Mouse (Mus musculus): ENCODE results near the gene Nfkbib. TPM values are rescaled to one million over a fixed set of nuclear protein-coding genes. Genes with fewer than 3 reads are reported as not detected.

Nfkbib gene
- polyA plus RNA-seq, 1 experiment from 2014 or later, result 37.9 TPM

- Histone ChIP-seq H3K4me3 (ENCODE audit: inconsistent target) (no peak overlapping the region), H3K27ac (no peak overlapping the region), H3K79me2 (ENCODE audit: inconsistent target) (peaks cover 93% of the 10 kb centered on the region), H3K36me3 (ENCODE audit: inconsistent target) (peaks cover 9% of the 10 kb centered on the region; the same call in 1 of the 2 replicates)
- 99% methylated on average over 8 of the region's 9 CpGs for WGBS (ENCODE audit: missing documents)
Measured at GRCm38 (mm10) chr7:28769414-28769958, 2.2 kb upstream of the Nfkbib start.

GRCm38 (mm10) chr7:28766910-28767309 lies 402 bp downstream of the Nfkbib start:
- WGBS (ENCODE audit: missing documents), result 4% methylated on average over 14 of the region's 14 CpGs
- H3K36me3 ChIP-seq (ENCODE audit: inconsistent target), result peaks cover 12% of the 10 kb centered on the region
- peak overlapping the region; percentile 78 for H3K4me3 ChIP-seq (ENCODE audit: inconsistent target)
- H3K79me2 ChIP-seq (ENCODE audit: inconsistent target), result peaks cover 86% of the 10 kb centered on the region
- peak overlapping the region; percentile 36 for H3K27ac ChIP-seq

GRCm38 (mm10) chr7:28766173-28766879 lies 986 bp downstream of the Nfkbib start, which contains the start of gene Sirt2:
Gene Sirt2 (plus strand): TSS chr7:28766735.
- peaks cover 18% of the 10 kb centered on the region for H3K36me3 ChIP-seq (ENCODE audit: inconsistent target)
- peaks cover 81% of the 10 kb centered on the region for H3K79me2 ChIP-seq (ENCODE audit: inconsistent target)
- H3K4me3 ChIP-seq (ENCODE audit: inconsistent target), result peak within 1 kb of the TSS; percentile 78
- 0% methylated on average over 45 of the region's 45 CpGs for WGBS (ENCODE audit: missing documents)
- peak within 1 kb of the TSS; percentile 49 for H3K27ac ChIP-seq

GRCm38 (mm10) chr7:28765211-28765610 lies 2.1 kb downstream of the Nfkbib start:
- peaks cover 29% of the 10 kb centered on the region for H3K36me3 ChIP-seq (ENCODE audit: inconsistent target)
- peak overlapping the region; percentile 78 for H3K4me3 ChIP-seq (ENCODE audit: inconsistent target)
- H3K27ac ChIP-seq, result peak overlapping the region; percentile 49
- 26% methylated on average over 5 of the region's 6 CpGs for WGBS (ENCODE audit: missing documents)
- H3K79me2 ChIP-seq (ENCODE audit: inconsistent target), result peaks cover 69% of the 10 kb centered on the region

GRCm38 (mm10) chr7:28761907-28762306 lies 5.4 kb downstream of the Nfkbib start:
- H3K27ac ChIP-seq, result no peak overlapping the region
- no peak overlapping the region for H3K4me3 ChIP-seq (ENCODE audit: inconsistent target)
- peaks cover 36% of the 10 kb centered on the region for H3K79me2 ChIP-seq (ENCODE audit: inconsistent target)
- WGBS (ENCODE audit: missing documents), result 97% methylated on average over 9 of the region's 9 CpGs
- peaks cover 50% of the 10 kb centered on the region for H3K36me3 ChIP-seq (ENCODE audit: inconsistent target)

GRCm38 (mm10) chr7:28758623-28759022 lies 8.7 kb downstream of the Nfkbib start:
- WGBS (ENCODE audit: missing documents), result 93% methylated on average over 13 of the region's 13 CpGs
- peaks cover 50% of the 10 kb centered on the region for H3K36me3 ChIP-seq (ENCODE audit: inconsistent target)
- peaks cover 11% of the 10 kb centered on the region; the same call in 1 of the 2 replicates for H3K79me2 ChIP-seq (ENCODE audit: inconsistent target)
- H3K27ac ChIP-seq, result no peak overlapping the region
- H3K4me3 ChIP-seq (ENCODE audit: inconsistent target), result no peak overlapping the region

- H3K4me3 ChIP-seq (ENCODE audit: inconsistent target), result no peak within 1 kb of the TSS
- H3K36me3 ChIP-seq (ENCODE audit: inconsistent target), result peaks cover 30% of the 10 kb centered on the region
- H3K79me2 ChIP-seq (ENCODE audit: inconsistent target), result no peaks in the 10 kb centered on the region
- WGBS (ENCODE audit: missing documents), result 11% methylated on average over 17 of the region's 17 CpGs
- no peak within 1 kb of the TSS for H3K27ac ChIP-seq
Measured at GRCm38 (mm10) chr7:28756079-28756478, 11.2 kb downstream of the Nfkbib start, which contains the start of gene Ccer2. Gene Ccer2 (plus strand): TSS chr7:28756174.

- H3K27ac ChIP-seq, result no peak overlapping the region
- no peaks in the 10 kb centered on the region for H3K36me3 ChIP-seq (ENCODE audit: inconsistent target)
- WGBS (ENCODE audit: missing documents), result 97% methylated on average over 7 of the region's 7 CpGs
- no peaks in the 10 kb centered on the region for H3K79me2 ChIP-seq (ENCODE audit: inconsistent target)
- H3K4me3 ChIP-seq (ENCODE audit: inconsistent target), result no peak overlapping the region
Measured at GRCm38 (mm10) chr7:28749935-28750334, 17.4 kb downstream of the Nfkbib start.

GRCm38 (mm10) chr7:28741709-28742438 lies 25.4 kb downstream of the Nfkbib start, which contains the start of the genes Mrps12 and Sars2:
Gene Mrps12 (minus strand): TSS chr7:28741820.
Gene Sars2 (plus strand): TSS chr7:28741992.
- H3K4me3 ChIP-seq (ENCODE audit: inconsistent target), result peak within 1 kb of the TSS; percentile 97
- H3K79me2 ChIP-seq (ENCODE audit: inconsistent target), result no peaks in the 10 kb centered on the region
- no peaks in the 10 kb centered on the region for H3K36me3 ChIP-seq (ENCODE audit: inconsistent target)
- under 1% methylated on average over 37 of the region's 39 CpGs for WGBS (ENCODE audit: missing documents)
- H3K27ac ChIP-seq, result peak within 1 kb of the TSS; percentile 83

GRCm38 (mm10) chr7:28741368-28741708 lies 26.0 kb downstream of the Nfkbib start:
- peak overlapping the region; percentile 97 for H3K4me3 ChIP-seq (ENCODE audit: inconsistent target)
- H3K36me3 ChIP-seq (ENCODE audit: inconsistent target), result no peaks in the 10 kb centered on the region
- WGBS (ENCODE audit: missing documents), result under 1% methylated on average over 13 of the region's 13 CpGs
- peak overlapping the region; percentile 83 for H3K27ac ChIP-seq
- no peaks in the 10 kb centered on the region for H3K79me2 ChIP-seq (ENCODE audit: inconsistent target)

GRCm38 (mm10) chr7:28740949-28741348 lies 26.4 kb downstream of the Nfkbib start:
- Histone ChIP-seq H3K36me3 (ENCODE audit: inconsistent target) (no peaks in the 10 kb centered on the region), H3K79me2 (ENCODE audit: inconsistent target) (no peaks in the 10 kb centered on the region), H3K4me3 (ENCODE audit: inconsistent target) (peak overlapping the region; percentile 97), H3K27ac (peak overlapping the region; percentile 83)
- 36% methylated on average over 9 of the region's 9 CpGs for WGBS (ENCODE audit: missing documents)

GRCm38 (mm10) chr7:28739829-28740228 lies 27.5 kb downstream of the Nfkbib start:
- no peak overlapping the region for H3K4me3 ChIP-seq (ENCODE audit: inconsistent target)
- H3K36me3 ChIP-seq (ENCODE audit: inconsistent target), result no peaks in the 10 kb centered on the region
- no peaks in the 10 kb centered on the region for H3K79me2 ChIP-seq (ENCODE audit: inconsistent target)
- H3K27ac ChIP-seq, result no peak overlapping the region
- WGBS (ENCODE audit: missing documents), result 90% methylated on average over 21 of the region's 21 CpGs

GRCm38 (mm10) chr7:28735701-28736100 lies 31.6 kb downstream of the Nfkbib start:
- Histone ChIP-seq H3K4me3 (ENCODE audit: inconsistent target) (no peak overlapping the region), H3K27ac (no peak overlapping the region), H3K79me2 (ENCODE audit: inconsistent target) (no peaks in the 10 kb centered on the region), H3K36me3 (ENCODE audit: inconsistent target) (no peaks in the 10 kb centered on the region)
- WGBS (ENCODE audit: missing documents), result 88% methylated on average over 6 of the region's 6 CpGs

- H3K79me2 ChIP-seq (ENCODE audit: inconsistent target), result no peaks in the 10 kb centered on the region
- no peak overlapping the region for H3K27ac ChIP-seq
- WGBS (ENCODE audit: missing documents), result 35% methylated on average over 11 of the region's 11 CpGs
- no peak overlapping the region; the same call in 1 of the 2 replicates for H3K4me3 ChIP-seq (ENCODE audit: inconsistent target)
- no peaks in the 10 kb centered on the region for H3K36me3 ChIP-seq (ENCODE audit: inconsistent target)
Measured at GRCm38 (mm10) chr7:28733211-28733610, 34.1 kb downstream of the Nfkbib start.
